Mouse (Mus musculus) CH12.LX (cell line): ENCODE results near the gene Gimap3.

Experiments
- CHD2 ChIP-seq: IDR thresholded peaks from 2 replicates; pipeline ENCODE4 v1.6.1; 2011; ENCODE audit warnings: low read length, improper control_type of control experiment
- CTCF ChIP-seq, 2 experiments: IDR thresholded peaks in 1 of 2; conservative IDR thresholded peaks in 1 of 2; 2 replicates each; pipeline ENCODE4 v1.5.1; 2011 to 2012; ENCODE audit warnings: low read depth in 2 of 2, low read length in 2 of 2, improper control_type of control experiment in 1 of 2, inconsistent platforms in 1 of 2, mild to moderate bottlenecking in 1 of 2, moderate library complexity in 1 of 2
- E2F4 ChIP-seq: IDR thresholded peaks from 2 replicates; pipeline ENCODE4 v1.6.1; 2011; ENCODE audit warnings: low read depth, low read length, improper control_type of control experiment; ENCODE audit not compliant: insufficient replicate concordance
- ELF1 ChIP-seq: IDR thresholded peaks from 2 replicates; pipeline ENCODE4 v1.6.1; 2014; ENCODE audit warnings: low read depth, mild to moderate bottlenecking, inconsistent platforms, low read length, improper control_type of control experiment
- EP300 ChIP-seq: IDR thresholded peaks from 2 replicates; pipeline ENCODE4 v1.6.1; 2011; ENCODE audit warnings: low read length, improper control_type of control experiment
- KAT2A ChIP-seq: IDR thresholded peaks from 2 replicates; pipeline ENCODE4 v1.6.1; 2012; ENCODE audit warnings: low read length, improper control_type of control experiment, inconsistent platforms; ENCODE audit not compliant: insufficient replicate concordance
- MAZ ChIP-seq: IDR thresholded peaks from 2 replicates; pipeline ENCODE4 v1.6.1; 2012; ENCODE audit warnings: low read depth, mild to moderate bottlenecking, inconsistent platforms, low read length, improper control_type of control experiment, moderate library complexity
- NRF1 ChIP-seq: IDR thresholded peaks from 2 replicates; pipeline ENCODE4 v1.6.1; 2014; ENCODE audit warnings: low read depth, mild to moderate bottlenecking, inconsistent platforms, low read length, improper control_type of control experiment, moderate library complexity
- POLR2A ChIP-seq: IDR thresholded peaks from 2 replicates; pipeline ENCODE4 v1.6.1; 2011; ENCODE audit warnings: low read depth, mild to moderate bottlenecking, improper control_type of control experiment, low read length
- RCOR1 ChIP-seq: conservative IDR thresholded peaks from 2 replicates; pipeline ENCODE4 v1.6.1; 2012; ENCODE audit warnings: low read depth, mild to moderate bottlenecking, inconsistent platforms, low read length, improper control_type of control experiment
- TCF12 ChIP-seq: IDR thresholded peaks from 2 replicates; pipeline ENCODE4 v1.6.1; 2014; ENCODE audit warnings: low read depth, mild to moderate bottlenecking, inconsistent platforms, low read length, improper control_type of control experiment
- USF2 ChIP-seq: conservative IDR thresholded peaks from 2 replicates; pipeline ENCODE4 v1.6.1; 2011; ENCODE audit warnings: low read depth, low read length, improper control_type of control experiment
- ZKSCAN1 ChIP-seq: IDR thresholded peaks from 2 replicates; pipeline ENCODE4 v1.6.1; 2012; ENCODE audit warnings: low read depth, inconsistent platforms, low read length, improper control_type of control experiment, borderline replicate concordance
- ZMIZ1 ChIP-seq: IDR thresholded peaks from 2 replicates; pipeline ENCODE4 v1.6.1; 2012; ENCODE audit warnings: low read depth, mild to moderate bottlenecking, inconsistent platforms, low read length, improper control_type of control experiment

DNA sequence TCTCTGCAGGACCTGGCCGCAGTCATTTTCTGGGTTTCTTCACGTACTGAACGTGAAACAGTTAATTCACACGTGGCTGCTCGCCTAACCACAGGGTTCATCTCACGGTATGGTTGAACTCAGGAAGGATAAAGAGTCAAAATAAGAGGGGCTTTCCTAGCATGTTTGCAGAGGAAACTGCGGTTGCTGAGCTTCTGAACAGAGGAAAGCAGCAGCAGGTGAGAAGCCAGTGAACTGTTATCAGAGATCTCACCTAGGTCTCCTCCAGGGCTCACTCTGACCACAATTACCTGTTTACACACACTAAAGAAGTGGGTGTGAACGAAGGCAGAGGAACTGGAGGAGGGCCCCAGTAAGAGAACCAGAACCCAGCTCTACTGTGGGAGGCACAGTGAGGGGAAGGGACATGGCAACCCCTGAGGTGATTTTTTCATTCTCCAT, 37.8 kb downstream of the Gimap3 start:
- TF ChIP-seq ZMIZ1 (peak; percentile 57; the same call in 1 of the 2 replicates), CHD2 (peak; percentile 79), USF2 (no peak), CTCF (conservative IDR thresholded peaks at IDR 0.05 in 1 of 2, IDR thresholded peaks at IDR 0.05 in 1 of 2; ENCODE audit: low read depth in 2 of 2, low read length in 2 of 2) (no peak), ZKSCAN1 (no peak), TCF12 (peak; percentile 95), MAZ (peak; percentile 76; the same call in 1 of the 2 replicates), EP300 (peak; percentile 94), POLR2A (0 out of 2 replicates have a peak, but pooled peaks have one; percentile 42), ELF1 (no peak; the same call in 1 of the 2 replicates), KAT2A (no peak), E2F4 (no peak), NRF1 (no peak), RCOR1 (peak; percentile 83)
